Mouse (Mus musculus) ES-CJ7 (cell line): ENCODE data around the gene Cd4.
"Not testable (repeated sequence)": the region's sequence is repeated elsewhere in the genome, so short reads cannot be mapped to it uniquely, and the experiment has no call there.

ENCODE experiments used
- DNase-seq: peaks from one replicate; pipeline ENCODE4 v3.0.0; 2011; ENCODE audit warnings: low read depth, low spot score

The Cd4 gene

GRCm38 (mm10) chr6:124915942-124916694 lies 28.1 kb upstream of the Cd4 start:
- DNase-seq = peak; percentile 45

GRCm38 (mm10) chr6:124915160-124915941 lies 27.3 kb upstream of the Cd4 start:
- peak; percentile 66 for DNase-seq

- DNase-seq = no peak
Observed at GRCm38 (mm10) chr6:124914511-124914910, 26.5 kb upstream of the Cd4 start.

GRCm38 (mm10) chr6:124913721-124914285 lies 25.8 kb upstream of the Cd4 start:
- DNase-seq = no peak

GRCm38 (mm10) chr6:124913214-124913613 lies 25.2 kb upstream of the Cd4 start:
- DNase-seq = no peak

GRCm38 (mm10) chr6:124911533-124912218 lies 23.7 kb upstream of the Cd4 start, which contains the start of gene Lag3:
Lag3 (minus strand) TSS chr6:124911705.
- no peak for DNase-seq

GRCm38 (mm10) chr6:124910032-124910431 lies 22.0 kb upstream of the Cd4 start:
- peak; percentile 78 for DNase-seq

- no peak for DNase-seq
Observed at GRCm38 (mm10) chr6:124907767-124908166, 19.7 kb upstream of the Cd4 start.

- DNase-seq = peak; percentile 72
Observed at GRCm38 (mm10) chr6:124904991-124905860, 17.2 kb upstream of the Cd4 start.

GRCm38 (mm10) chr6:124904161-124904981 lies 16.4 kb upstream of the Cd4 start:
- peak; percentile 93 for DNase-seq

- peak; percentile 99 for DNase-seq
Observed at GRCm38 (mm10) chr6:124903580-124904151, 15.6 kb upstream of the Cd4 start.

GRCm38 (mm10) chr6:124901851-124902250 lies 13.8 kb upstream of the Cd4 start:
- DNase-seq = no peak

GRCm38 (mm10) chr6:124900801-124901480 lies 12.9 kb upstream of the Cd4 start:
- DNase-seq = no peak

- peak; percentile 63 for DNase-seq
Observed at GRCm38 (mm10) chr6:124900056-124900800, 12.2 kb upstream of the Cd4 start.

- DNase-seq = no peak
Observed at GRCm38 (mm10) chr6:124898359-124898758, 10.3 kb upstream of the Cd4 start.

GRCm38 (mm10) chr6:124894113-124894512 lies 6.1 kb upstream of the Cd4 start:
- not testable (repeated sequence) for DNase-seq

GRCm38 (mm10) chr6:124890997-124891396 lies 3.0 kb upstream of the Cd4 start:
- DNase-seq = no peak

GRCm38 (mm10) chr6:124888555-124889125 lies 619 bp upstream of the Cd4 start:
- no peak for DNase-seq
